In genomic region chr4:116177140-116177539, GRCm38 (mm10) we compare ENCODE assay signal across 7 mouse cellular contexts. TPM values are rescaled to one million over a fixed set of nuclear protein-coding genes. Genes with fewer than 3 reads are reported as not detected.
DNase-seq lines count a peak whose midpoint lies in the region; ATAC-seq and TF ChIP-seq lines count a peak whose summit lies in the region.

No protein-coding gene starts in this region.

- TF ChIP-seq POLR2A in limb, embryonic 14.5 days (IDR thresholded peaks at IDR 0.05; ENCODE audit: borderline replicate concordance, extremely low read depth, insufficient read depth, insufficient read length) = no peak

- WGBS in forebrain, embryonic 15.5 days = 37% methylated on average over 5 of the region's 5 CpGs
- WGBS in hindbrain, embryonic 10.5 days = 33% methylated on average over 5 of the region's 5 CpGs
- WGBS in limb, embryonic 14.5 days = 27% methylated on average over 5 of the region's 5 CpGs
- 30% methylated on average over 5 of the region's 5 CpGs for WGBS in midbrain, embryonic 13.5 days

- H3K4me2 ChIP-seq in forebrain, embryonic 15.5 days (replicated peaks) = peak overlapping the region; percentile 31; the same call in 1 of the 2 replicates
- H3K4me2 ChIP-seq in limb, embryonic 14.5 days (replicated peaks; ENCODE audit: low read depth, low read length, severe bottlenecking) = peak overlapping the region; percentile 31
- peak overlapping the region; percentile 22 for H3K4me2 ChIP-seq in midbrain, embryonic 13.5 days (replicated peaks)

- H3K9me3 ChIP-seq in ES-E14 (ENCODE audit: control insufficient read depth, insufficient read depth, low read depth, low read length) = no peaks in the 10 kb centered on the region
- no peaks in the 10 kb centered on the region for H3K9me3 ChIP-seq in forebrain, embryonic 15.5 days
- H3K9me3 ChIP-seq in hindbrain, embryonic 10.5 days = no peaks in the 10 kb centered on the region
- no peaks in the 10 kb centered on the region for H3K9me3 ChIP-seq in limb, embryonic 14.5 days (ENCODE audit: control insufficient read depth, low read length)
- no peaks in the 10 kb centered on the region for H3K9me3 ChIP-seq in midbrain, embryonic 13.5 days

- DNase-seq in ES-E14 (ENCODE audit: low read depth, low spot score) = no peak
- DNase-seq in adrenal gland, postnatal 25 days = peak; percentile 64
- DNase-seq in hindbrain, embryonic 10.5 days (ENCODE audit: low spot score) = no peak
- DNase-seq in limb, embryonic 14.5 days (ENCODE audit: low spot score) = peak; percentile 11
- no peak for DNase-seq in thymus, postnatal 25 days

- H3K27me3 ChIP-seq in forebrain, embryonic 15.5 days = no peaks in the 10 kb centered on the region
- H3K27me3 ChIP-seq in hindbrain, embryonic 10.5 days (ENCODE audit: insufficient read depth, poor library complexity, severe bottlenecking) = peaks cover 3% of the 10 kb centered on the region; the same call in 1 of the 2 replicates
- H3K27me3 ChIP-seq in limb, embryonic 14.5 days (ENCODE audit: control insufficient read depth, insufficient read depth, low read length) = no peaks in the 10 kb centered on the region
- H3K27me3 ChIP-seq in midbrain, embryonic 13.5 days = no peaks in the 10 kb centered on the region

- peaks cover 7 to 33% of the 10 kb centered on the region in 2 experiments; a peak in 3 of 4 replicates for H3K4me1 ChIP-seq in ES-E14 (ENCODE audit: control insufficient read depth in 2 of 2, insufficient read depth in 2 of 2, low read length in 2 of 2, poor library complexity in 1 of 2)
- H3K4me1 ChIP-seq in forebrain, embryonic 15.5 days = peaks cover 26% of the 10 kb centered on the region
- H3K4me1 ChIP-seq in hindbrain, embryonic 10.5 days (replicated peaks) = peaks cover 49% of the 10 kb centered on the region
- peaks cover 23% of the 10 kb centered on the region for H3K4me1 ChIP-seq in limb, embryonic 14.5 days (ENCODE audit: control insufficient read depth, insufficient read depth, low read length)
- H3K4me1 ChIP-seq in midbrain, embryonic 13.5 days (replicated peaks) = peaks cover 33% of the 10 kb centered on the region

- H3K27ac ChIP-seq in ES-E14 (ENCODE audit: insufficient read depth, low read depth, low read length, poor library complexity, severe bottlenecking) = peak overlapping the region; percentile 82
- H3K27ac ChIP-seq in forebrain, embryonic 15.5 days (replicated peaks) = no peak overlapping the region; the same call in 1 of the 2 replicates
- peak overlapping the region; percentile 78 for H3K27ac ChIP-seq in hindbrain, embryonic 10.5 days
- H3K27ac ChIP-seq in limb, embryonic 14.5 days (replicated peaks; ENCODE audit: low read depth, low read length) = no peak overlapping the region
- H3K27ac ChIP-seq in midbrain, embryonic 13.5 days = no peak overlapping the region

- in situ Hi-C loops in ES-E14 (cut with MboI; ENCODE audit: low sequenced_read_pairs in 2 of 2, unreplicated experiment in 2 of 2) = no loop called here

- peak overlapping the region; percentile 78 for H3K9ac ChIP-seq in ES-E14 (ENCODE audit: insufficient read depth, low read depth, low read length, poor library complexity, severe bottlenecking)
- H3K9ac ChIP-seq in forebrain, embryonic 15.5 days (replicated peaks) = no peak overlapping the region
- peak overlapping the region; percentile 31; the same call in 1 of the 2 replicates for H3K9ac ChIP-seq in limb, embryonic 14.5 days (ENCODE audit: low read depth, low read length, severe bottlenecking)
- peak overlapping the region; percentile 16; the same call in 1 of the 2 replicates for H3K9ac ChIP-seq in midbrain, embryonic 13.5 days (replicated peaks)

- no peak for ATAC-seq in forebrain, embryonic 15.5 days (replicated peaks)
- no peak for ATAC-seq in limb, embryonic 14.5 days (ENCODE audit: low FRiP score, low read depth)
- no peak; the same call in 1 of the 2 replicates for ATAC-seq in midbrain, embryonic 13.5 days

- H3K36me3 ChIP-seq in ES-E14 (ENCODE audit: control insufficient read depth, insufficient read depth, low read length, poor library complexity, severe bottlenecking) = no peaks in the 10 kb centered on the region
- H3K36me3 ChIP-seq in forebrain, embryonic 15.5 days = no peaks in the 10 kb centered on the region
- no peaks in the 10 kb centered on the region for H3K36me3 ChIP-seq in hindbrain, embryonic 10.5 days
- H3K36me3 ChIP-seq in limb, embryonic 14.5 days (ENCODE audit: control insufficient read depth, insufficient read depth, low read length) = no peaks in the 10 kb centered on the region
- H3K36me3 ChIP-seq in midbrain, embryonic 13.5 days = no peaks in the 10 kb centered on the region

- peak overlapping the region; percentile 47 to 62; a peak in 3 of 4 replicates for H3K4me3 ChIP-seq in ES-E14 (ENCODE audit: insufficient read depth in 1 of 2, low read depth in 1 of 2, low read length in 2 of 2, poor library complexity in 1 of 2, severe bottlenecking in 1 of 2)
- no peak overlapping the region for H3K4me3 ChIP-seq in forebrain, embryonic 15.5 days
- no peak overlapping the region for H3K4me3 ChIP-seq in hindbrain, embryonic 10.5 days
- H3K4me3 ChIP-seq in limb, embryonic 14.5 days (replicated peaks; ENCODE audit: low read length) = no peak overlapping the region
- H3K4me3 ChIP-seq in midbrain, embryonic 13.5 days (replicated peaks) = no peak overlapping the region

TF ChIP-seq in ES-E14, 5 proteins besides CTCF, POLR2A, EP300 and RAD21:
- TF ChIP-seq ZNF384 (IDR thresholded peaks at IDR 0.05; ENCODE audit: low read depth, low read length) (no peak), ZC3H11A (IDR thresholded peaks at IDR 0.05; ENCODE audit: borderline replicate concordance, low read depth, low read length) (no peak), MAFK (IDR thresholded peaks at IDR 0.05; ENCODE audit: insufficient read depth, low read depth, low read length) (no peak), HCFC1 (IDR thresholded peaks at IDR 0.05; ENCODE audit: borderline replicate concordance, insufficient read depth, low read length) (no peak), CHD2 (IDR thresholded peaks at IDR 0.05; ENCODE audit: low read depth, low read length) (no peak)

RNA-seq across cellular contexts. Expression of gene Gm49337, which starts 4.0 kb away (rescaled TPM):
- 0.69 and 1.0 TPM in 2 replicates for total RNA-seq in ES-E14 (2012; rRNA removed)
- not detected in 2 replicates for total RNA-seq in adrenal gland, postnatal 25 days (2021)
- not detected in 2 replicates for polyA plus RNA-seq in forebrain, embryonic 15.5 days (2015; fragmentation: Nextera tagmentation; extraction: Ambion mirVana)
- not detected in 2 replicates for polyA plus RNA-seq in hindbrain, embryonic 10.5 days (2016; fragmentation: Nextera tagmentation; extraction: Ambion mirVana)
- polyA plus RNA-seq in limb, embryonic 14.5 days (2012; rRNA removed) = not detected in 2 replicates
- not detected in 2 replicates for polyA plus RNA-seq in limb, embryonic 14.5 days (2014; fragmentation: Nextera tagmentation; extraction: Ambion mirVana)
- not detected in 2 replicates for polyA plus RNA-seq in midbrain, embryonic 13.5 days (2015; fragmentation: Nextera tagmentation; extraction: Ambion mirVana)

RNA-seq across cellular contexts. Expression of gene 1700042G07Rik, which starts 4.0 kb away (rescaled TPM):
- not detected in 2 replicates for total RNA-seq in ES-E14 (2012; rRNA removed)
- not detected in 2 replicates for total RNA-seq in adrenal gland, postnatal 25 days (2021)
- polyA plus RNA-seq in forebrain, embryonic 15.5 days (2015; fragmentation: Nextera tagmentation; extraction: Ambion mirVana) = not detected in 2 replicates
- not detected in 2 replicates for polyA plus RNA-seq in hindbrain, embryonic 10.5 days (2016; fragmentation: Nextera tagmentation; extraction: Ambion mirVana)
- polyA plus RNA-seq in limb, embryonic 14.5 days (2012; rRNA removed) = not detected in 2 replicates
- polyA plus RNA-seq in limb, embryonic 14.5 days (2014; fragmentation: Nextera tagmentation; extraction: Ambion mirVana) = not detected in 2 replicates
- polyA plus RNA-seq in midbrain, embryonic 13.5 days (2015; fragmentation: Nextera tagmentation; extraction: Ambion mirVana) = not detected in 2 replicates

RNA-seq across cellular contexts. Expression of gene Tspan1, which starts 9.7 kb away (rescaled TPM):
- total RNA-seq in ES-E14 (2012; rRNA removed) = 1.7 and 3.0 TPM in 2 replicates
- not detected in 2 replicates for total RNA-seq in adrenal gland, postnatal 25 days (2021)
- 0.28 TPM in 1 of 2 replicates, not detected in the other for polyA plus RNA-seq in forebrain, embryonic 15.5 days (2015; fragmentation: Nextera tagmentation; extraction: Ambion mirVana)
- polyA plus RNA-seq in hindbrain, embryonic 10.5 days (2016; fragmentation: Nextera tagmentation; extraction: Ambion mirVana) = 0.26 TPM in 1 of 2 replicates, not detected in the other
- not detected in 2 replicates for polyA plus RNA-seq in limb, embryonic 14.5 days (2012; rRNA removed)
- polyA plus RNA-seq in limb, embryonic 14.5 days (2014; fragmentation: Nextera tagmentation; extraction: Ambion mirVana) = not detected in 2 replicates
- 0.11 TPM in 1 of 2 replicates, not detected in the other for polyA plus RNA-seq in midbrain, embryonic 13.5 days (2015; fragmentation: Nextera tagmentation; extraction: Ambion mirVana)

RNA-seq across cellular contexts. Expression of gene Lurap1, which starts 26.0 kb away (rescaled TPM):
- 0.49 and 0.95 TPM in 2 replicates for total RNA-seq in ES-E14 (2012; rRNA removed)
- total RNA-seq in adrenal gland, postnatal 25 days (2021) = 7.6 and 8.2 TPM in 2 replicates
- 2.4 TPM in 2 replicates for polyA plus RNA-seq in forebrain, embryonic 15.5 days (2015; fragmentation: Nextera tagmentation; extraction: Ambion mirVana)
- 2.1 and 2.2 TPM in 2 replicates for polyA plus RNA-seq in hindbrain, embryonic 10.5 days (2016; fragmentation: Nextera tagmentation; extraction: Ambion mirVana)
- polyA plus RNA-seq in limb, embryonic 14.5 days (2012; rRNA removed) = 1.7 and 2.1 TPM in 2 replicates
- polyA plus RNA-seq in limb, embryonic 14.5 days (2014; fragmentation: Nextera tagmentation; extraction: Ambion mirVana) = 2.5 and 3.1 TPM in 2 replicates
- 1.5 and 2.2 TPM in 2 replicates for polyA plus RNA-seq in midbrain, embryonic 13.5 days (2015; fragmentation: Nextera tagmentation; extraction: Ambion mirVana)

RNA-seq across cellular contexts. Expression of gene Pik3r3, which starts 44.3 kb away (rescaled TPM):
- 5.4 and 7.8 TPM in 2 replicates for total RNA-seq in ES-E14 (2012; rRNA removed)
- 16.8 and 17.7 TPM in 2 replicates for total RNA-seq in adrenal gland, postnatal 25 days (2021)
- polyA plus RNA-seq in forebrain, embryonic 15.5 days (2015; fragmentation: Nextera tagmentation; extraction: Ambion mirVana) = 80.2 and 81.1 TPM in 2 replicates
- 49.2 and 57.3 TPM in 2 replicates for polyA plus RNA-seq in hindbrain, embryonic 10.5 days (2016; fragmentation: Nextera tagmentation; extraction: Ambion mirVana)
- polyA plus RNA-seq in limb, embryonic 14.5 days (2012; rRNA removed) = 24.8 and 27.1 TPM in 2 replicates
- 14.7 and 21.7 TPM in 2 replicates for polyA plus RNA-seq in limb, embryonic 14.5 days (2014; fragmentation: Nextera tagmentation; extraction: Ambion mirVana)
- 111 TPM in 2 replicates for polyA plus RNA-seq in midbrain, embryonic 13.5 days (2015; fragmentation: Nextera tagmentation; extraction: Ambion mirVana)

Comparison
In these comparisons a context has a peak if more than half of its experiments do, and no peak if none do; other contexts are left out.
1. DNase-seq: peak in adrenal gland, postnatal 25 days (single experiment) and limb, embryonic 14.5 days (single experiment); none in ES-E14 (single experiment), hindbrain, embryonic 10.5 days (single experiment) and thymus, postnatal 25 days (single experiment).
2. H3K27ac ChIP-seq: peak in ES-E14 (single experiment) and hindbrain, embryonic 10.5 days (single experiment); none in forebrain, embryonic 15.5 days (single experiment), limb, embryonic 14.5 days (single experiment) and midbrain, embryonic 13.5 days (single experiment).
3. H3K4me3 ChIP-seq: peak in ES-E14 (2 of 2); none in forebrain, embryonic 15.5 days (single experiment), hindbrain, embryonic 10.5 days (single experiment), limb, embryonic 14.5 days (single experiment) and midbrain, embryonic 13.5 days (single experiment).
4. Peak in every context shown above with its lines, with median percentiles within 50 percentile points of each other: H3K4me2 ChIP-seq.